In the genomic region with DNA sequence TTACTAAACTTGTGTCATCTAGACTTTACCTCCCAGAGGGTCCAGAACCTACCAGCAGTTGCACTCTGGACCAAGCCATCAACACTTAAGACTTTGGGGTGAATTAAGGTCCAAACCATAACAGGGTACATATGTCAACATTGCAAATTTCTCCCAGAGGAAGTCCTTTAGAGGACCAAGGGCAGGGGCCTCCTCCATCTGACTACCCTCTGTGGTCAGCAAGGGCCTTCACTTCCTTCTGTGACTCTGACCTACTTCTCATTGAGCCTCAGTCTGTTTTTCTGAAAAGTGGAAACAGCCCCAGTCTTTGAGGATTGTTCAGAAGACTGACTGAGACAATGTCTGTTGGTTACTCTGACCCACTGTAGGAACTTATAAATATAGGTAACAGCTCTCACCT, we compare ENCODE assay signal across 15 mouse cellular contexts.
"Had no signal": no experiment of that assay in that cellular context is flagged by ENCODE, and none has a peak within 500 bp of the region (broad histone marks: within the 10 kb centered on the region; RNA-seq: fewer than 3 reads in every experiment).

No protein-coding gene starts in this region.

- ATAC-seq: intestine, embryonic 16.5 days; liver, postnatal 0 days had no signal

- H3K4me3 ChIP-seq: kidney, embryonic 15.5 days; left cerebral cortex, adult 2 months; limb, embryonic 10.5 days; liver, embryonic 13.5 days; midbrain, embryonic 10.5 days had no signal

- H3K36me3 ChIP-seq: limb, embryonic 10.5 days; liver, embryonic 13.5 days; midbrain, embryonic 10.5 days had no signal

- H3K9ac ChIP-seq: kidney, embryonic 15.5 days; liver, embryonic 13.5 days; liver, postnatal 0 days had no signal

- H3K9me3 ChIP-seq: kidney, embryonic 15.5 days; limb, embryonic 10.5 days; liver, embryonic 13.5 days; midbrain, embryonic 10.5 days had no signal

- H3K27ac ChIP-seq: kidney, embryonic 15.5 days; left cerebral cortex, adult 2 months; limb, embryonic 10.5 days; liver, embryonic 13.5 days; midbrain, embryonic 10.5 days; stomach, postnatal 0 days had no signal

- H3K4me2 ChIP-seq: kidney, embryonic 15.5 days; liver, embryonic 13.5 days had no signal

- DNase-seq: kidney, adult 2 months; kidney, postnatal 14 days; liver, embryonic 13.5 days; liver, postnatal 0 days; midbrain, embryonic 14.5 days; right cerebral cortex, adult 18-20 months; right cerebral cortex, postnatal 25 days; thymus, adult 18-20 months; thymus, postnatal 14 days had no signal

- H3K27me3 ChIP-seq: kidney, embryonic 15.5 days; liver, embryonic 13.5 days had no signal

- H3K4me1 ChIP-seq: kidney, embryonic 15.5 days; limb, embryonic 10.5 days; liver, embryonic 13.5 days; midbrain, embryonic 10.5 days had no signal
